Mouse (Mus musculus) brain, embryonic 14.5 days (tissue): ENCODE results near the gene Ttc29.

Source experiments
- CTCF ChIP-seq: fragments of 200-500 bp; IDR thresholded peaks from 2 replicates; pipeline ENCODE4 v1.5.1; 2012; ENCODE audit warnings: inconsistent platforms, mild to moderate bottlenecking, moderate library complexity, borderline replicate concordance; ENCODE audit not compliant: insufficient read depth, insufficient read length; ENCODE audit errors: extremely low read depth
- POLR2A ChIP-seq: fragments of 200-500 bp; IDR thresholded peaks from 2 replicates; pipeline ENCODE4 v1.6.1; 2012; ENCODE audit warnings: mild to moderate bottlenecking, inconsistent platforms, borderline replicate concordance; ENCODE audit not compliant: poor library complexity, insufficient read depth, insufficient read length, severe bottlenecking; ENCODE audit errors: extremely low read depth

GRCm38 (mm10) chr8:78187087-78187486 is 26.0 kb upstream of the Ttc29 start:
- TF ChIP-seq CTCF (no peak), POLR2A (no peak)
